Mouse (Mus musculus) erythroblast, embryonic 14.5 days (primary cell): ENCODE measurements around the gene Pou2f1.

Experiments used
- GATA1 ChIP-seq: IDR thresholded peaks from 2 replicates; pipeline ENCODE4 v1.6.1; 2012; ENCODE audit warnings: low read length, inconsistent platforms, mixed read lengths
- TAL1 ChIP-seq: IDR thresholded peaks from 3 replicates; pipeline ENCODE4 v1.6.1; 2012; ENCODE audit warnings: low read length, inconsistent platforms, mixed read lengths

DNA sequence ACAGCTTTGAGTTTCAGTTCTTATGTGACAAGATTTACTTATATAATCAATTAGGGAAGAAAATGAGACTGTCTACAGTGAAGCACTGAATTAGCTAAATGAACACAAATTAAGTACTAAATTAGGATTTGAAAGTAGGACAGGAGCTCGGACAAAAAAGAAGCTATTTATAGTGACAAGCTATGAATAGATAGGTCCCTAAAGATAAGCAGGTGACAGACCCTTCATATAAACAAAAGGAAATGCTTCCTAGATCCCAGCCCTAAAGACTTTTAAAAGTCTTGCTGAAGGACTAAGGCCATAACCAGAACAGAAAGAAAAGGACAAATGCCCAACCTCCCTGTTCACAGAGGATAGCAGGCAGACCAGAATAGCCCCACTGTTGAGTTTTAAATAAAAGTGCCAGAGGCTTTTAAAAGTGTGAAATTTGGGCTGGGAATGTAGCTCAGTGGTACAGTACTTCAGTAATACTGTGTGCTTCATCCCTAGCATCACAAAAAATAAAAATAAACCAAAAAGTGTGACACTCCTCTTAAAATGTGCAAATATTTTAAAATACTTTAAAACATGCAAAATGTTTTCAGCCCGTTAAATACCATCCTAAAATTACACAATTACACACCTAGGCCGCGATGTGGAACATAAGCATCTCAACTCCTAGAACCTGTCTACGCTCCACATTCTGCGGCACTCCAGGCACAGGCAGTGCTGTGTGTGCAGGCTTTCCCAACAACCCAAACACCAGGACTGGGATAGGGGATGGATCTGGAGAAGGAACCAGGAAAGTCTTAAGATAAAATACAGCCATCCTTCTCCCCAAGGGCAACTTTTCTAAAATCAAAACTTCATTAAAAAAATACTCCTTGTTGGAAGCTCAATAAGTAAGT lies 9.0 kb downstream of the Pou2f1 start:
- TF ChIP-seq TAL1 (no peak), GATA1 (no peak)
